Mouse (Mus musculus) thymus, postnatal 36 days (tissue): ENCODE results near the gene Riox2.

Experiments used
- DNase-seq, 2 experiments: peaks; one replicate each; pipeline ENCODE4 v3.0.0; 2022; ENCODE audit warnings: mixed read lengths in 2 of 2

The Riox2 gene

GRCm38 (mm10) chr16:59521752-59522423 lies 50.3 kb downstream of the Riox2 start:
- no peak for DNase-seq

- DNase-seq: no peak
Measured at GRCm38 (mm10) chr16:59526939-59527338, 55.4 kb downstream of the Riox2 start.

GRCm38 (mm10) chr16:59529570-59529969 lies 58.0 kb downstream of the Riox2 start:
- no peak for DNase-seq

- DNase-seq: no peak
Measured at GRCm38 (mm10) chr16:59531243-59531642, 59.7 kb downstream of the Riox2 start.

- DNase-seq: no peak
Measured at GRCm38 (mm10) chr16:59532561-59532960, 61.0 kb downstream of the Riox2 start.

GRCm38 (mm10) chr16:59534349-59534748 lies 62.8 kb downstream of the Riox2 start:
- DNase-seq: no peak

- no peak for DNase-seq
Measured at GRCm38 (mm10) chr16:59535673-59536072, 64.1 kb downstream of the Riox2 start.

- no peak for DNase-seq
Measured at GRCm38 (mm10) chr16:59540944-59541343, 69.4 kb downstream of the Riox2 start.

- DNase-seq: no peak
Measured at GRCm38 (mm10) chr16:59541382-59541781, 69.8 kb downstream of the Riox2 start.
